Mouse (Mus musculus) bone marrow, adult 2 months (tissue): ENCODE results near the gene Gpc6.

Experiments
- CTCF ChIP-seq: fragments of 200-500 bp; IDR thresholded peaks from 2 replicates; pipeline ENCODE4 v1.5.1; 2011; ENCODE audit warnings: low read length, control low read depth; ENCODE audit not compliant: control insufficient read depth, insufficient read depth
- POLR2A ChIP-seq: fragments of 200-500 bp; IDR thresholded peaks from 2 replicates; pipeline ENCODE4 v1.6.1; 2011; ENCODE audit warnings: low read depth, mild to moderate bottlenecking, control low read depth, low read length, borderline replicate concordance; ENCODE audit not compliant: control insufficient read depth

DNA sequence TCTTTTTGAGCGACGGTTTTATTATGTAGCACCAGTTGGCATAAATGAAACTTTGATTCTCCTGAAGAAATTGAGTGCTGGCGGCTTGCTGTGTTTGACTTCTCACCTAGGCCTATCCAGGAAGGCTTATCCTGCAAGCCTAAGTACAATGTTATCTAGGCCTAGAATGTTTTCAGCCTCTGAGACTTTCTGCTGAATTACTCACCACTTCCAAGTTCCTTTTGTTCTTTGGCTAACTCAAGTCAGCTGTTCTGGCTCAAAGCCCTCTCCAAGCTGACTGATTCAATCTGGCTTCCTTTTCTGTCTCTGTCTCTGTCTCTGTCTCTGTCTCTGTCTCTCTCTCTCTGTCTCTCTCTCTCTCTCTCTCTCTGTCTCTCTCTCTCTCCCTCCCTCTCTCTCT is 188.0 kb downstream of the Gpc6 start:
- TF ChIP-seq POLR2A, result no peak
- no peak for TF ChIP-seq CTCF
